Mouse (Mus musculus) adipose tissue, adult 10 weeks (tissue): ENCODE results near the gene Slc17a7. TPM values are rescaled to one million over a fixed set of nuclear protein-coding genes. Genes with fewer than 3 reads are reported as not detected.

Experiments used
- polyA plus RNA-seq: library from polyadenylated mRNA; stranded (reverse); fragments of 350-450 nt; fragmentation: Illumina TruSeq; extraction: RNeasy Lipid Tissue Mini Kit (QIAGEN cat#74804); gene quantifications from one replicate; pipeline ENCODE4 v1.2.3, GENCODE M21; 2014; ENCODE audit warnings: low read depth, low replicate concordance

The Slc17a7 gene
- polyA plus RNA-seq, result 0.97 TPM

DNA sequence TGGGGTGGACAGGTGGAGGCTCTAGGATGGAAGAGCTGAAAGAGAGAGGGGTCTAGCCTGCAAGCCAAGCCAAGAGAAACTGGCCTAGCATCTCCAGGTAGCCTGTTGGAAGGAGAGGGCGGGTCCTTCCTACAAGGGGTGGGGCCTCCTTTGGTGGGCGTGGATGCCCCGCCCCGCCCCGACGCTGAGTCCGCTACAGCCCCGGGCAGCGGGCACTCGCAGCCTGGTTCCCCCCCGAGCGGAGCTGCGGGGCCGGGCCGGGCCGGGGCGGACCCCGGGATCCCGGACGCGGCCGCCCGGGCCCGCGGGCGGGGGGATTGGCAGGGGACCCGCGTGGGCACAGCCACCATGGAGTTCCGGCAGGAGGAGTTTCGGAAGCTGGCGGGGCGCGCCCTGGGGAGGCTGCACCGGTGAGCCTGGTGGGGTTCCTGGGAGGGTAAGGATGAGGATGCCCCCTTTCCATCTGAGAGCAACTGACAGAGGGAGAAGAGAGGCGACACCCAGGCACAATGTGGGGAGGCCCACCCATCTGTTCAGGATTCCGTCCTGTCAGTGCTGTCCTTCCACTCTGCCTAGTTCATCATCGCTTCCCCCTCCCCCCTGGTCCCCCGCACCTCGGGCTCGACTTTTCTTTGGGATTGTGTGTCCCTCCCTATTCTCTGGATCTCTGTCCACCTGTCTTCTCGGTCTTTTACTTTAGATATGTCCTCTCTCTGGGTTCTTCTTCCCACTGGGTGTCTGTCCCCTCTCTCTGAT lies at the start of gene Slc17a7:
Gene Slc17a7 (plus strand): TSS at position 215 of the 756 bp plus-strand sequence.

DNA sequence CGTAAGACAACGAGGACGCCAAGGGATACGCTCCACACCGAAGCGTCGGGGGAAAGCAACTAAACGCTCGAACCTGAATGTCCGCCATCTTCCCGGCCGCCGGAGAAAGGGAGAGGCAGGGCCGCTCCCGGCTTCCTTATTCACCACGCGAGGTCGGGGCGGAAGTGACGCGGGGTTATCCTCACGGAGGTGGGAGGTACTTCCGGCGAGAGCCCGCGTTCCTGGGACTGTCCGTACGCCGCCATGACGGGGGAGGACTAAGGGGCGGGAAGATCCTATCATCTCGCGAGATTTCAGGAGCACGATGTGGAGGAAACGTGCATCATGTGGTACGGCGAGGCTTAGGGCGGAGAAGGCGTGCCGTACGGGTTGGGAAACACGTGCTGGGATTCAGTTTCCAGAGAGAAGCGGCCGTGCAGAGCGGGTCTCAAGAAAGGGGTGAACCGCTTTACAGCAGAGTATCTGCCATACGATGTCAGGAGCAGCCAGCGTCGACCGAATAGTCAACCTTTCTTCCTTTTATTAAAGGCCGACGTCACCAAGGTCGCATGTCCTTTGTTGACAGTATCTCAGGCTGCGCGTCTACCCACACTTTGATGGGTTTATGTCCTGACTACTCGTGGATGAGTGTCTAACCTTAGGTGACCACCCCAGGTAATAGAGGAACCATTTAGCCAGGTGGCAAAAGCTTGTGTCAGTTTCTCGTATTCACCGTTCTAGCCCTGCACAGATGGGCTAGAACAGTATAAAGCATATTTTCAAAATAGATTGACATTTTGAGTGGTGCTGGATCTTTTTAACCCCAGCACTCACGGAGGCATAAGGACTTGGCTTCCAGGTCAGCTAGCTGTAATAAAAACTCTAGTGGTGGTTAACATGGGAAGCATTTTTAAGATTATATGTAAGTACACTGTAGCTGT lies 39.3 kb upstream of the Slc17a7 start, which contains the start of gene Rps11:
Gene Rps11 (minus strand): TSS at position 216 of the 920 bp plus-strand sequence.

DNA sequence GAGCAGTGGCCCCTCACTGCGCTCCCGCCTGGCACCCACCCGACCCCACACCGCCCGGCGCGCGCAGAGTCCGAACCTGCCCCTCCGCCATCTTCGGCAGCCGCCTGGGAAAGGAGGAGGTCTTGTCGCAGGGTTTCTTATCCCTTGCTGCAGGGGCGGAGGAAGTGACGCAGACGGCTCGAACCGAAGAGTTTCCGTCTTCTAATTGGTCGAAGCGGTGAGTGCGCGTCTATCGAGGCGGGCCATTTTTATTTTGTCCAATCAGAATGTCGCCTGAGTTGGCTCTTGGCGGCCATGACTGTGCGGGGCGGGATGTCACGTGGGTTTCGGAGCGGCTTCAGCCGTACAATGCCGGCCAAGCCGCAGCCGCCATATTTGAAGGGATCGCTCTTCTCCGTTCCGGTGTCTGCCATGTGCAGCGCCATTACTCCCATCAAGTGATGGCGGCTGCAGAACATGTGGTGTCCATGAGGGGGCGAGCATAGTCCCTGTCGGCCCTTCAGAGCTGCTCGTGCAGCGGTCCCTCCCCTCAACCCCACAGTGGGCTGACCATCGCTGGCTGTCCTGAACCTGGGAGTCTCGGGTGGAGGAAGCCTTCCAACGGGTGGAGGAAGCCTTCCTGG lies 35.0 kb upstream of the Slc17a7 start, which contains the start of gene Rpl13a:
Gene Rpl13a (minus strand): TSS at position 138 of the 623 bp plus-strand sequence.

DNA sequence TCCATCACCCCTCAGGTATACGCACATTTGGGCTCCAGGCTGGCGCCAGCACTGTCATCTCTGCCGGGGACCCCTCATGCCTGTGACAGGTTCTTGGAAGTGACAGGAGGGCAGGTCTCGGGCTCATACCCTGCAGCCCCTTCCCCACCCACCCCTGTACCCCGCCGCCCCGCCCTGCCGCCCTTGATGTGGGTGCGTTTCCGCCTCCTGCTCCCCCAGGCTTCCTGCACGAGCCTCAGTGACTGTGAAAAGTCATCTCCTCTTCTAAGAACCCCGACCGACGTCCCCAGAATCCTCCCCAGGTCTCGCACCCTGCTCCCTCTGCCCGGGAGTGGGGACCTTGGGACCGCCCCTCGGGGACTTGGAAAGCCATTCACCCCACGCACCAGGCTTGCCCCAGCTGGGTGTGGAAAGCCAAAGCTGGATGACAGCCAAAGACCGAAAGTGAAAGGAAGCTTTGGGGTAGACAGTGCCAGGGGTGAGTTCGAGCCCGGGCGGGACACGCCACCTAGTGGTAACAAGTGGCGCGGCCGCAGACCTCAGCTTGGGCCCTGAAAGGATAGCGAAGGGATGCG lies 27.7 kb upstream of the Slc17a7 start, which contains the start of the genes Gm45713 and Flt3l:
Gene Gm45713 (minus strand): TSS at position 239 of the 575 bp plus-strand sequence.
Gene Flt3l (minus strand): TSS at position 440 of the 575 bp plus-strand sequence.

DNA sequence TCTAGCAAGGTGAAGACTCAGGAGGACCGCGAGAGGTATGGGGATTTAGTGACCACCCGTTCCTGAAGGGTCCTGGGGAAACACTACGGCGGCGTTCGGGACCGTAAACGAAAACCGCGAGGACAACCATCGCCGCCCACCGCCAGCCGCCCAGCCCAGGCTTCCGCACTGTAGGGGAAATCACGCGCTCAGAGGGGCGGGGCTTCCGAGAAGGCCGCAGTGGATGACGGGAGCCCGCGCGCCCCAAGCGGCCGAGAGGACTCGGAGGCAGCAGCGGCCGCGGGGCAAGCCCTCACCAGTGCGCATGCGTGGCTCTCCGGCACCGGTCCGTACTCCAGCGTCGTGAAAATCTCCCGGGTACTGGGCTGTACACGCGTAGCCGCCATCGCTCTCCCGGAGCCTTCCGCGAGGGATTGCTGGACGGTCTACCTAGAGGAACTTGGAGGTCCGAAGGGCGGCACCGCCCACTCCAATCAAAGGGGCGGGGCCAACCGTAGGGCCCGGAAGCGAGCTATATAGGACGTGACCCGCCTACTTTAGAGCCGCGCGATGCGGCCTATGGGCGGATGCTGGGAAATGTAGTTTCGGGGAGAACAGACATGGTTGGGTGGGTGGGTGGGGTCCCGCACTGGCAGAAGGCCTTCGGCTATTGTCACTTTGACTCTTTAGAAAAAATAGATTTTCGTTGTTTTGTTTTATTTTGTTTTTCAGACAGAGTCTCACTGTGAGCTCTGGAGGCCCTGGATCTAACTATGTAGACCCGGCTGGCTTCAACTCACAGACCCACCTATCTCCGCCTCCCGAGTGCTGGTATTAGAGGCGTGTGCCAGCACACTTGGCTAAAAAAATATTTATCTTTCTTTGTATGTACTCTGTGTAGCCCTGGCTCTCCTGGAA lies 9.4 kb upstream of the Slc17a7 start, which contains the start of the genes Pih1d1 and Aldh16a1:
Gene Pih1d1 (plus strand): TSS at position 208 of the 897 bp plus-strand sequence.
Gene Aldh16a1 (minus strand): TSS at position 489 of the 897 bp plus-strand sequence.

DNA sequence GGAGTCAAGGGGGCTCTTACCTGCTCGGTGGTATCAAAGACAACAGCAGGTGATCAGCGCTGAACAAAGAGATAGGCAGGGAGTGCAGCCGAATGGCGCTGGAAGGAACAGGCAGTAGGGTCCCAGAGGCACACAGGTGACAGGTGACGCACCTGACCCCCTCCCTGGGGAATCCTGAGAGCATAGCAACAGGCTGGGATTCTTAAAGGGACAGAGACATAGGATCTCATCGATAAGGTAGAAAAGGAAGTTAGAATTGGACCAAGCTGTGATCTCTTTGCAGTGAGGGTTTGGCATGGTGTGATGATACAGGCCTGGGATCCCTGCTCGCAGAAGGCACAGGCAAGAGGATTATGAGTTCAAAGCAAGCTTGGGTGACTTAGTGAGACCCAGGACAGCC lies 15.7 kb downstream of the Slc17a7 start, which contains the start of gene Gfy:
Gene Gfy (minus strand): TSS at position 101 of the 400 bp plus-strand sequence.

DNA sequence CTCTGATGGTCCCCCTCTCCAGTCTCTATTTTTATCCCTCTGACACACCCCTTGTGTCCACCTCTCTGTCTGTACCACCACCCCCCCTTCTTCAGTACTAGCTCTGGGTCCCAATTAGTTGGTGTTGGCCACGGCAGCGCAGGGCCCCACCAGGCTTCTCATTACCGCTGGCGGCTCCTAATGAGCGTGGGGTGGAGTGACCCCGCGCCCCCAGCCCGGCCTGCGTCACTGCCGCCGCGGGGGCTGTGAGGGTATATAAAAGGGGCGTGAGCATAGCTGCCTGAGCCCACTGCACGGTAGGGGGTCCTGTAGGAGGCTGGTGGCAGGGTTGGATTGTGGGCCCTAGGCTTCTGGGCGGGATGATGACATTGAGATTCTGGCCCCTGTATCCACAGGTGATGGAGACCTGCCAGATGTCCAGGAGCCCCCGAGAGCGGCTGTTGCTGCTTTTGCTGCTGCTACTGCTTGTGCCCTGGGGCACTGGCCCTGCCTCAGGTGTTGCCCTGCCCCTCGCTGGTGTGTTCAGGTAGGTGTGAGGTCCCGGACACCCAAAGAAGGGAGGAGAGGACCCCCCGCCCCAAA lies 17.2 kb downstream of the Slc17a7 start, which contains the start of gene Pth2:
Gene Pth2 (plus strand): TSS at position 100 of the 582 bp plus-strand sequence.

DNA sequence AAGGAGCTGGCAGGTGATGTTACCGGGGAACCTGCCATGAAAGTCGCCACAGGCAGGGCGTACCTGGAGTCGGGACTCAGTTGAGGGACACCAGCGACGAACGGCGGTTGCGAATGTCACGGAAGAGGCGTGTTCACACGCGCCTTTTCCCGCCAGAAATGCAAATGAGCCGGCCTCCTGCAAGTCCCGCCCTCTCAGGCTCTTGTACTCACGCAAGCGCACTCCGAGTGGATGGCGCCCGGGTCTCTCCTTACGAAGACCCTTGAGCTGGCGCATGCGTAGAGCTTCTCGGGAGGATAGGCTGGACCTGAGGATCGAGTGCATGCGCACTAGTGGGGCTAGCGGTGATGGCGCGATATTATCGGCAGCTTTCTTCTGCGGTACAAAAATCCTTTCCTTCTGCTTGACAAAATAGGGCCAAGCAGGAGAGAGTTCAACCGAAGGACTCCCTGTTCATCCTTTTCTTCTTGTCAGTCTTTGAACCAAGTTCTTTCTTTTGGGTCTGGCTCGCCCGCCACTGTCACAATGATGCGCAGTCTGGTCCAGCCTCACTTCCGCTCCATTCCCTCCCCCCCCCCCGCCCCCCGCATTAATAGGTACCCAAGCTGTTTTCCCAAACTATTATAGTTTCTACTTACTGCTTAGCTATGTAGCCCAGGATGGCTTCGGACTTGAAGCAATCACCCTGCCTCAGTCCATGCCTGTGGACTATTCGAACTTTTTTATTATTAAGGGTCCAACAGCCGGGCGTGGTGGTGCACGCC lies 40.8 kb downstream of the Slc17a7 start, which contains the start of gene Ccdc155:
Gene Ccdc155 (minus strand): TSS at position 513 of the 764 bp plus-strand sequence.

DNA sequence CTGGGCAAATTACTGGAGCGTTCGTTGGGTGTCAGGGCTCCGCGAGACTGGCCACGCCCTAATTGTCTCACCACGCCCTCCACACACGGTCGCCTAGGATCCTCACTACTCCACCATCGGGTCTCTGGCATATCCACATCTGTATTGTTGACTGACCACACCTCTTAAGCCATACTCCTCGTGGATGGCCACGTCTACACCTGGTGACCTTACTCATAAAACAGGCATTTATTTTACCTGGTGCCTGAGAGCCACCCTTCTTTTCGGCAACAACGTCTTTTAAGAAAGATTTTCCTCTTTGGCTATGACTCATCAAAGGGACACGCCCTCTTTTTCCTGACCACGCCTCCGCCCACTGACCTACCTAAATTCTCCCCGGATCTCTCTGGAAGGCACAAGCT lies 48.1 kb downstream of the Slc17a7 start, which contains the start of gene Dkkl1:
Gene Dkkl1 (minus strand): TSS at position 297 of the 401 bp plus-strand sequence.

DNA sequence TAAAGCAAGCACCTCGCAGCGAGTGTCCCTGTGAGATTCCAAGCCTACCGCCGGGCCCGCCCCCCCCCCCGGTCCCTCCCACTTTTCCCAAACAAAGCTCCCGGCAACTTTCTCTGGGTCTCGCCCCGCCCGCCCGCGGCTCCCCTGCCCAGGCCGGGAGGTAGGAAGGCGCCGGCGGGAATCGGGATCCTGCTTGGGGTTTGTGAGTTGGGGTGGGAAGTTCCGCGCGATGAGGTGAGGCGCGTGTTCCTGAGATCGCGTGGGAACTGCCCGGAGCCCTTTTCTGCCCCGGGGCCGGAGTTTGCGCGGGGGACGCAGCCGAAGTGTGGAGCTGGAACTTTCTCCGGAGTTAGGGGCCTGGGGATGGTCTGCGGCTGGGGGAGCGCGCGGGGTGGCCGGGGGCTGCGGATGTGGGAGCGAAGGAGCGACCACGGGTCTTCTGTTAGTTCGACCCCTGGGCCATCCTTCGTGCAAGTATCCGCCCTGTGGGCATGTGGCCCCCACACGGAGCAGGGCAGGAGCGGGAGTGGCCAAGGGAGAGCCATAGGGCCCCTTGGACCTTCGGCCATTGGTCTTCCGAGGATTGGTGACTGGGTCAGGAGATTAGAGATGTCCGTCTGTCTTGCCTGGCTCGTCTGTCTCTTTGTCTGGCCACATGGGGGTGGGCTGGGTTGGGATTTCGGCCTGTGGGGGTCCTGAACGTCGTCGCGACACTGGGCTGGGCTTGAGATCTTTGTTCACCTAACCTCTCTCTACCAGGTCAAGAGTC lies 52.1 kb downstream of the Slc17a7 start, which contains the start of gene Tead2:
Gene Tead2 (plus strand): TSS at position 81 of the 769 bp plus-strand sequence.

Other genes starting within 250 kb of the Slc17a7 start
- 62.5 TPM for gene Ap2a1, start 234.5 kb upstream of the Slc17a7 start, polyA plus RNA-seq
- 12.6 TPM for gene Tsks, start 220.7 kb upstream of the Slc17a7 start, polyA plus RNA-seq
- 8.7 TPM for gene Cpt1c, start 189.1 kb upstream of the Slc17a7 start, polyA plus RNA-seq
- gene Prmt1, start 177.4 kb upstream of the Slc17a7 start, polyA plus RNA-seq, result 132 TPM
- 87.2 TPM for gene Irf3, start 166.3 kb upstream of the Slc17a7 start, polyA plus RNA-seq
- gene Bcl2l12, start 165.2 kb upstream of the Slc17a7 start, polyA plus RNA-seq, result 18.5 TPM
- 57.7 TPM for gene Scaf1, start 147.6 kb upstream of the Slc17a7 start, polyA plus RNA-seq
- 131 TPM for gene Rras, start 146.0 kb upstream of the Slc17a7 start, polyA plus RNA-seq
- 15.7 TPM for gene Prr12, start 111.1 kb upstream of the Slc17a7 start, polyA plus RNA-seq
- 43.3 TPM for gene Nosip, start 101.5 kb upstream of the Slc17a7 start, polyA plus RNA-seq
- 40.3 TPM for gene Prrg2, start 101.3 kb upstream of the Slc17a7 start, polyA plus RNA-seq
- 67.3 TPM for gene Rcn3, start 71.7 kb upstream of the Slc17a7 start, polyA plus RNA-seq
- gene Fcgrt, start 60.1 kb upstream of the Slc17a7 start, polyA plus RNA-seq, result 149 TPM
- gene Rps11, start 39.5 kb upstream of the Slc17a7 start, polyA plus RNA-seq, result 1,035 TPM
- 2,139 TPM for gene Rpl13a, start 35.2 kb upstream of the Slc17a7 start, polyA plus RNA-seq
- not detected for gene Gm45713, start 27.7 kb upstream of the Slc17a7 start, polyA plus RNA-seq
- 23.0 TPM for gene Flt3l, start 27.5 kb upstream of the Slc17a7 start, polyA plus RNA-seq
- gene Pih1d1, start 9.6 kb upstream of the Slc17a7 start, polyA plus RNA-seq, result 44.6 TPM
- gene Aldh16a1, start 9.4 kb upstream of the Slc17a7 start, polyA plus RNA-seq, result 22.5 TPM
- not detected for gene Gfy, start 15.6 kb downstream of the Slc17a7 start, polyA plus RNA-seq
- not detected for gene Pth2, start 17.0 kb downstream of the Slc17a7 start, polyA plus RNA-seq
- 1.5 TPM for gene Ccdc155, start 40.9 kb downstream of the Slc17a7 start, polyA plus RNA-seq
- 37.0 TPM for gene Dkkl1, start 48.2 kb downstream of the Slc17a7 start, polyA plus RNA-seq
- gene Tead2, start 51.8 kb downstream of the Slc17a7 start, polyA plus RNA-seq, result 17.0 TPM
- 13.6 TPM for gene Cd37, start 75.2 kb downstream of the Slc17a7 start, polyA plus RNA-seq
- 1.4 TPM for gene Slc6a16, start 77.1 kb downstream of the Slc17a7 start, polyA plus RNA-seq
- gene Slc6a21, start 113.6 kb downstream of the Slc17a7 start, polyA plus RNA-seq, result 9.4 TPM
- gene Trpm4, start 169.8 kb downstream of the Slc17a7 start, polyA plus RNA-seq, result 41.0 TPM
- gene Hrc, start 171.3 kb downstream of the Slc17a7 start, polyA plus RNA-seq, result 0.65 TPM
- gene Ppfia3, start 203.1 kb downstream of the Slc17a7 start, polyA plus RNA-seq, result 3.5 TPM
- 5.1 TPM for gene Lin7b, start 206.6 kb downstream of the Slc17a7 start, polyA plus RNA-seq
- 288 TPM for gene Snrnp70, start 231.8 kb downstream of the Slc17a7 start, polyA plus RNA-seq
- gene Kcna7, start 241.7 kb downstream of the Slc17a7 start, polyA plus RNA-seq, result not detected
- gene Ntf5, start 249.7 kb downstream of the Slc17a7 start, polyA plus RNA-seq, result 2.6 TPM